Mouse (Mus musculus) liver, embryonic 16.5 days (tissue): Measurements from ENCODE around the gene Gmeb2. TPM values are rescaled to one million over a fixed set of nuclear protein-coding genes. Genes with fewer than 3 reads are reported as not detected.

Experiments
- ATAC-seq: fragments of 200-750 bp; cut with Nextera tagmentation; 2 replicates; pipeline ENCODE4 v1.8.0; 2017; ENCODE audit warnings: low read depth, mild to moderate bottlenecking, moderate number of reproducible peaks, moderate library complexity
- H3K27ac ChIP-seq: fragments of 300-500 bp; sonication (generic); 2 replicates; pipeline ENCODE4 v1.5.1; 2014; ENCODE audit warnings: mild to moderate bottlenecking, low read length
- H3K27me3 ChIP-seq: fragments of 300-500 bp; sonication (generic); 2 replicates; pipeline ENCODE4 v1.6.1; 2014; ENCODE audit warnings: low read depth, low read length, mixed read lengths; ENCODE audit not compliant: control insufficient read depth, insufficient read depth
- H3K36me3 ChIP-seq: fragments of 300-500 bp; sonication (generic); 2 replicates; pipeline ENCODE4 v1.6.1; 2014; ENCODE audit warnings: mild to moderate bottlenecking; ENCODE audit not compliant: control insufficient read depth, insufficient read depth
- H3K4me1 ChIP-seq: fragments of 300-500 bp; sonication (generic); 2 replicates; pipeline ENCODE4 v1.6.1; 2014; ENCODE audit warnings: low read depth, low read length, mixed read lengths; ENCODE audit not compliant: control insufficient read depth
- H3K4me2 ChIP-seq: fragments of 300-500 bp; sonication (generic); 2 replicates; pipeline ENCODE4 v1.6.1; 2014; ENCODE audit warnings: low read depth, low read length, mixed read lengths
- H3K4me3 ChIP-seq: fragments of 300-500 bp; sonication (generic); 2 replicates; pipeline ENCODE4 v1.5.1; 2014; ENCODE audit warnings: low read depth, mild to moderate bottlenecking, low read length
- H3K9ac ChIP-seq: fragments of 300-500 bp; sonication (generic); 2 replicates; pipeline ENCODE4 v1.6.1; 2014; ENCODE audit warnings: low read depth, low read length
- H3K9me3 ChIP-seq: fragments of 300-500 bp; sonication (generic); replicated peaks from 2 replicates; pipeline ENCODE4 v1.6.1; 2016; ENCODE audit warnings: low read length; ENCODE audit not compliant: control insufficient read depth
- WGBS: fragments of 180-500 bp; shearing (Covaris S2); extraction: QIAGEN DNeasy Blood & Tissue Kit; methylation state at CpG from one replicate; pipeline ENCODE4 v1.1.7; 2014; ENCODE audit not compliant: insufficient replicate concordance; 5-methylcytosine and 5-hydroxymethylcytosine counted together
- polyA plus RNA-seq: library from polyadenylated mRNA; unstranded; fragments of >200 nt; fragmentation: Nextera tagmentation; extraction: Ambion mirVana; gene quantifications from 2 replicates; pipeline ENCODE4 v1.2.1, GENCODE M21; 2015

The Gmeb2 gene
- polyA plus RNA-seq, 1 experiment from 2014 or later: 9.8 TPM

GRCm38 (mm10) chr2:181224994-181225393 lies 62.8 kb downstream of the Gmeb2 start:
- H3K4me2 ChIP-seq: no peak overlapping the region
- no peak overlapping the region for H3K27ac ChIP-seq
- H3K4me3 ChIP-seq: no peak overlapping the region
- 0 out of 2 replicates have a peak, but pooled peaks cover 8% of the 10 kb centered on the region for H3K36me3 ChIP-seq
- no peak overlapping the region for H3K9ac ChIP-seq
- H3K27me3 ChIP-seq: peaks cover 10% of the 10 kb centered on the region
- no peaks in the 10 kb centered on the region for H3K9me3 ChIP-seq
- 58% methylated on average over 2 of the region's 2 CpGs for WGBS
- H3K4me1 ChIP-seq: peaks cover 4% of the 10 kb centered on the region
- 0 out of 2 replicates have a peak, but pooled peaks have one; percentile 12 for ATAC-seq

GRCm38 (mm10) chr2:181220361-181220760 lies 67.5 kb downstream of the Gmeb2 start:
- Histone ChIP-seq H3K9me3 (no peaks in the 10 kb centered on the region), H3K4me2 (peak overlapping the region; percentile 51), H3K4me3 (no peak overlapping the region), H3K27ac (no peak overlapping the region), H3K9ac (no peak overlapping the region), H3K36me3 (no peaks in the 10 kb centered on the region), H3K27me3 (peaks cover 15% of the 10 kb centered on the region), H3K4me1 (peaks cover 22% of the 10 kb centered on the region)
- no peak for ATAC-seq
- WGBS: 37% methylated on average over 2 of the region's 2 CpGs

DNA sequence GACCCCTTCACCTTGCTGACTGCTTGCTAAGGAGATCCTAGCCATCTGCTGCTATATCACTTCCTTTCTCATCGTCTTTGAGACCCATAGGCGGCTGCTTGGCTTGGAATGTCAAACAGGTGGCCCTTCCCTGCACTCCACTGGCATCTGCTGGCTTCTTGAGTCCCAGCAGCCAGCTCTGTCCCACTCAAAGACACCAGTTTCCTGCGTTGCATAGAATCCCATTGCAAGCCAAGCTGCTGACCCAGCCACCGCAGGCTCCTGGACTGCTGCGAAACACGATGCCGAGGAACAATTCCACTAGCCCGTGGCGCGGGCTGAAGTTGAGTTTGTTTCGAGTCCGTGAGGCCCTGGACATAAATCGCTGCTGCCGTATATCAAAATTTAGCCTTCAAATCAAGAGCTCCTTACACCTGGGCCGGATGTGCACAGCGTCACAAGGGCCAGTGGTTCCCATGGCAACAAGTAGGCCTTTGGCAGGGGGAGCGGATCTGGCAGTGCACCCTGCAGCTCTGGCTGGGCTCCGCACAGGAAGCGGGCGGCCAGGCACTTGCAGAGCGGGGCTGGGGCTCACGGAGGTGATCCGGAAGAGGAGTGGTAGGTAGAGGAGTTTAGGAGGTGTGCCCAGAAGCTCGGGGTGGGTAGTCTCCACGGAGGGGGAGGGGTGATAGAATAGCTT lies 68.2 kb downstream of the Gmeb2 start, which contains the start of gene Fndc11:
TSS of gene Fndc11 (plus strand) at position 476 of the 679 bp plus-strand sequence.
- H3K9me3 ChIP-seq: no peaks in the 10 kb centered on the region
- H3K4me3 ChIP-seq: peak within 1 kb of the TSS; percentile 35
- peaks cover 24% of the 10 kb centered on the region for H3K4me1 ChIP-seq
- ATAC-seq: peak; percentile 69
- peak within 1 kb of the TSS; percentile 12; the same call in 1 of the 2 replicates for H3K9ac ChIP-seq
- WGBS: 5% methylated on average over 25 of the region's 25 CpGs
- peak within 1 kb of the TSS; percentile 51 for H3K4me2 ChIP-seq
- no peaks in the 10 kb centered on the region for H3K36me3 ChIP-seq
- H3K27me3 ChIP-seq: peaks cover 15% of the 10 kb centered on the region
- H3K27ac ChIP-seq: no peak within 1 kb of the TSS

DNA sequence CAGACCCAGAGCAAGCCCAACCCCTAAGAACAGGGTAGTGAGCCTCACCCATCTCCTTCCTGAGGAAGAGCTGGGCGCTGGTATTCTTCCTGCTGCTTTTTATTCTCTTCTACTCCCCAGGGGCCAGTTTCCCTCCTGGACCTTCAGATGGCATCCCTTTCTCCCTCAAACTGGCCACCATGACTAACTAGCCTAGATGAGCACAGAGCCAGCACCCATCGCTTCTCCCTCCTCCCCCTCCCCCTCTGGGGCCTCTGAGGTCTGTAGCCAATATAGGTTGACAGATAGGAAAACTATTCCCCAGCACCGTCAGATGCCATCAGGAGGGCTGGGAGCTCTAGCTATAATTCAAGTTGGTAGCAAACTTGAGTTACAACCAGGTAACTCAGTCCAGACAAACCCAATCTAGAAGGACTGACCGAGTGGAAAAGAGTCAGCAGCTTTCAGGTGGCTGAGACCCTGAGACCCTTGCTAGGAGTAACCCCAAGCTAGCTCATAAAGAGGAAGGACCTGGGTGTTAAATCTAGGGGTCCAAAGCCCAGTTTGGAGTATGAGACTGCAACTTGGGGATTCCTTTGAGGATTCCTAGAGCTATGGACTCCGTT lies 68.9 kb downstream of the Gmeb2 start:
- no peak overlapping the region for H3K27ac ChIP-seq
- H3K4me3 ChIP-seq: no peak overlapping the region
- 24% methylated on average over 5 of the region's 5 CpGs for WGBS
- ATAC-seq: no peak
- peaks cover 18% of the 10 kb centered on the region for H3K27me3 ChIP-seq
- H3K9me3 ChIP-seq: no peaks in the 10 kb centered on the region
- H3K9ac ChIP-seq: no peak overlapping the region
- no peaks in the 10 kb centered on the region for H3K36me3 ChIP-seq
- H3K4me2 ChIP-seq: no peak overlapping the region
- peaks cover 24% of the 10 kb centered on the region for H3K4me1 ChIP-seq

DNA sequence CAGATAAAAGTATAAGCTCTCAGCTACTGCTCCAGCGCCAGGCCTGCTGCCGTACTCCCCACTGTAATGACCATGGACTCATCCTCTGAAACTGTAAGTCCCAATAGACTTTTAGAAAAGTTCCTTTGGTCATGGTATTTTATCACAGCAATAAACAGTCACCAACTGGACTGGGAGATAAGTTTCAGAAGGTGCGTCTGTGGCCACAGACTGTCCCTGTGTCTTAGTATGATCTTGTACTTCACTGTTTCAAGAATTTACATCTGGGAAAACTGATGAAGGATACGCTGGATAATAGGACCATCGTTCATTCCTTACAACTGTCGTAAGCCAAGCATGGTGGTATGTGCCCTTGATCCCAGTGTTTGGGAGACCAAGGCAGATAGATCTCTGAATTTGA lies 71.8 kb downstream of the Gmeb2 start:
- Histone ChIP-seq H3K4me2 (no peak overlapping the region), H3K9ac (no peak overlapping the region), H3K4me1 (peaks cover 36% of the 10 kb centered on the region), H3K9me3 (no peaks in the 10 kb centered on the region), H3K36me3 (no peaks in the 10 kb centered on the region), H3K4me3 (no peak overlapping the region), H3K27ac (peak overlapping the region; percentile 4; the same call in 1 of the 2 replicates), H3K27me3 (peaks cover 46% of the 10 kb centered on the region)
- 50% methylated on average over 6 of the region's 6 CpGs for WGBS
- ATAC-seq: 0 out of 2 replicates have a peak, but pooled peaks have one; percentile 35

DNA sequence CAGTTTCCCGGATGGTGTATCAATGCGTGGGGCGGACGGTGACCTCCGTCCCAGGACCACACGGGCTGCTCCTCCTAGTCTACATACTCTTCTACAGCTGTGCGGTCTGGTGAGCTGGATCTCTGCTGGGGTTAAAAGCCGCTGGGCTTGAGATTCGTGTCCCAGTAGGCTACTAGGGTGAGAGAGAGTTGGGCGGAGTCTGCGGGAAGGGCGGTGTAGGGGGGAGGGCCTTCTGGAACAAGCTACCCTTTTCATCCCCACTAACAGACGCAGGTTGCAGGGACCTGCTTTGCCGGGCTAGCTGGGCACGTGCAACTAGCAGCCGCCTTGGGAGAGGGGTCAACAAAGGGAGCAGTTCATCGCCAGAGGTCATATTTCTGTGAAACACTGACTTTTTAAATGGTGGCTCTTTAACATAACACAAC lies 74.8 kb downstream of the Gmeb2 start, which contains the start of gene Srms:
TSS of gene Srms (minus strand) at position 165 of the 425 bp plus-strand sequence.
- peaks cover 43% of the 10 kb centered on the region for H3K27me3 ChIP-seq

DNA sequence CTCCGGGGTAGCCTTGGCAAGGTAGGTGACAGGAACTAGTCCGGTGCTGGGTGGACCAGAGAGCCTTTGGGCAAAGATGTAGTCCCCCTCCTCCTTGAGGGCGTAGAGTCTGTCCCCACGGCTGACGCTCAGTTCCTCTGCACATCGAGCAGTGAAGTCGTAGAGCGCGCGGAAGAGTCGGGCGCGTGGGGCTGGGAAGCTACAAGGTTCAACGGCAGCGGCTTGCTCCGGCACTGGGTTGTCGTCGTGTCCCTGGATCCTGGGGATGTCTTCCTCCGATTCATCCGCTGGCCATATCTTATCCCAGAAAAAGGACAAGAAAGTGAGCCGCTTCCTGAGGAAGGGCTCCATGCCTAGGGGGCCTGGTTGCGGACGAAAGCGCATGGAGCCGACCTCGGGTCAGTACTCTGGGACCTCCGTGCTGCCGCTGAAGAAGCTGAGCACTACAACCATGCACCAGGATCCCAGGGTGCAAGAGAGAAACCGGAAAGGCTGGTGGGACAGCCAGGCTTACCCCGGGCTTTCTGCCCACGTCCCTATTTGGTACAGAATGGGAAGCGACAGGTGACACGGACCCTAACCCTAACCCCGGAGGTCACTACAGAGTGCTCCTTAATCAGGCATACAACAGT lies 75.3 kb downstream of the Gmeb2 start:
- Histone ChIP-seq H3K4me1 (peaks cover 21% of the 10 kb centered on the region), H3K4me2 (peak overlapping the region; percentile 72), H3K36me3 (no peaks in the 10 kb centered on the region), H3K9me3 (no peaks in the 10 kb centered on the region), H3K27ac (no peak overlapping the region), H3K9ac (peak overlapping the region; percentile 45), H3K4me3 (peak overlapping the region; percentile 51), H3K27me3 (peaks cover 43% of the 10 kb centered on the region)
- WGBS: 4% methylated on average over 34 of the region's 34 CpGs
- ATAC-seq: peak; percentile 11; the same call in 1 of the 2 replicates

More for the DNA sequence above, 74.8 kb downstream of the Gmeb2 start, which contains the start of gene Srms:
- 1% methylated on average over 17 of the region's 17 CpGs for WGBS
- Histone ChIP-seq H3K9me3 (no peaks in the 10 kb centered on the region), H3K36me3 (no peaks in the 10 kb centered on the region), H3K4me3 (peak within 1 kb of the TSS; percentile 51), H3K27ac (no peak within 1 kb of the TSS), H3K4me2 (peak within 1 kb of the TSS; percentile 72), H3K4me1 (peaks cover 21% of the 10 kb centered on the region), H3K9ac (peak within 1 kb of the TSS; percentile 45)
- ATAC-seq: peak; percentile 78

DNA sequence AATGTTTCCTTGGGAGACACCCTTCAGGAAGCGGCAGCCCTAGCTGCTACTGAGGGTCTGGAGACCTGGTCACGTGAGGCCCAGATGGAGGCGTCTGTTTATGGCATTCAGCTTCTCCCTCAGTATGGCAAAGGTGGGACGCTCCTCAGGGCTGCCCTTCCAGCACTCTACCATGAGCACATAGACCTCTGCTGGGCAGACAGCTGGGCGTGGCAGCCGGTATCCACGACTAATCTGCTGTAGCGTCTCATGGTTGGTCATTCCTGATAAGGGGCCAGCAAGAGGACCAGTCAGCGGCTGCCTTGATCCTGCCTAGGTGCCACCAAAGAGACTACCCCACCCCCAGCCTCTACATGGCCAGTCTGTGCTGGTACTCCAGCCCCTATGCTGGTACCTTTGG lies 81.7 kb downstream of the Gmeb2 start:
- H3K9ac ChIP-seq: peak overlapping the region; percentile 61
- H3K4me2 ChIP-seq: peak overlapping the region; percentile 82
- peak; percentile 97 for ATAC-seq
- 22% methylated on average over 9 of the region's 9 CpGs for WGBS
- peak overlapping the region; percentile 50 for H3K4me3 ChIP-seq
- no peaks in the 10 kb centered on the region for H3K9me3 ChIP-seq
- no peaks in the 10 kb centered on the region for H3K36me3 ChIP-seq
- H3K4me1 ChIP-seq: peaks cover 36% of the 10 kb centered on the region
- H3K27ac ChIP-seq: peak overlapping the region; percentile 91
- peaks cover 11% of the 10 kb centered on the region for H3K27me3 ChIP-seq
